Mouse (Mus musculus): Measurements from ENCODE around the gene Armh2.

- TF ChIP-seq CTCF (IDR thresholded peaks at IDR 0.05; ENCODE audit: insufficient read depth, low read length): no peak
- TF ChIP-seq POLR2A (IDR thresholded peaks at IDR 0.05; ENCODE audit: borderline replicate concordance, extremely low read depth, low read depth, low read length): peak; percentile 55; the same call in 1 of the 2 replicates
Measured at GRCm38 (mm10) chr13:24761403-24762227, 20.6 kb downstream of the Armh2 start, which contains the start of gene Gmnn.
